Mouse (Mus musculus): ENCODE data around the gene Dph1.
"Not testable (repeated sequence)": the region's sequence is repeated elsewhere in the genome, so short reads cannot be mapped to it uniquely, and the experiment has no call there.

The Dph1 gene

GRCm38 (mm10) chr11:75178011-75178410, 13.0 kb downstream of the Dph1 start:
- intact Hi-C loops (cut with DNase I) = no loop called here

DNA sequence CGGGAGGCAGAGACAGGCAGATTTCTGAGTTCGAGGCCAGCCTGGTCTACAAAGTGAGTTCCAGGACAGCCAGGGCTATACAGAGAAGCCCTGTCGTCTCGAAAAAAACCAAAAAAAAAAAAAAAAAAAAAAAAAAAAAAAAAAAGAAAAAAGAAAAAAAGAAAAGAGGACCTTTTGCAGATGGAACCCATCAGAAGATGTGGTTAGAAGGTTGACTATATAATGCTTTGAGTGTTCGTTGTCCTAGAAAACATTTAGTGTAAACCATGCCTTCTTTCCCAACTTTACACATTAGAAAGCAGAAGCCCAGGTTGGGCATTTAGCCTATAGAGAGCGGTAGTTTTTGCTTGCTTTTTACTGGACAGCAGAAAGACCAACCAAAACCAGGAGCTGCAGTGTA, 16.5 kb downstream of the Dph1 start:
- intact Hi-C loops (cut with DNase I) = not testable (repeated sequence)

GRCm38 (mm10) chr11:75173799-75174165, 17.3 kb downstream of the Dph1 start:
- intact Hi-C loops (cut with DNase I) = no loop called here

DNA sequence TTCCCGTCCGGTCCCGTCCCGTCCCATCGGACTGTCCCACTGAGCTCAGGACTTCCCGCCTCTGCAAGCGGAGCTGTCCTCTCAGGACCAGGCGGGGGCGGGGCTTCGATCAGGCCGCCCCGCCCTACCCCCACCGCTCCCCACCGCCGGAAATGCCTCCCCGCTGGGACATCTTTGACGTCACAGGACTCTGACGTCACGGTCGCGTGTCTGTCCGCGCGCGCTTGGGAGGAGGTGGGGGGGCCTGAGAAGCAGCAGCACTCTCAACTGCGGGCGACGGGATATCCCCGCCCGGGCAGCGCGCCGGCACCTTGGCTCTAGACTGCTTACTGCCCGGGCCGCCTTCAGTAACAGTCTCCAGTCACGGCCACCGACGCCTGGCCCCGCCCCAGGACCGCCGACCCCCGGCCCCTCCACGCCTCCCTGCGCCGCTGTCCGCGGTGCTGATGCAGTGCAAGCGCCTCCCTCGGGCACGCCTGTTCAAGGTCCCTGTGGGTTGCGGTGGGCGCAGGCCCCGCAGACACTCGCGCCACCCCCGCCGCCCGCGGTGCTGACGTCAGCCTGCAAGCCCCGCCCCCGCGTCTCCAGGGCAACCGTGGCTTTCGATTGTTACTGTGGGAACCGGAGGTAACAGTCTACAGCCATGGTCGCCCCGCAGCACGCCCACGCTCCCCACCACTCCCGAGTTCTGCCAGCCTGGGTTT, 17.8 kb downstream of the Dph1 start:
- intact Hi-C loops (cut with DNase I) = no loop called here

DNA sequence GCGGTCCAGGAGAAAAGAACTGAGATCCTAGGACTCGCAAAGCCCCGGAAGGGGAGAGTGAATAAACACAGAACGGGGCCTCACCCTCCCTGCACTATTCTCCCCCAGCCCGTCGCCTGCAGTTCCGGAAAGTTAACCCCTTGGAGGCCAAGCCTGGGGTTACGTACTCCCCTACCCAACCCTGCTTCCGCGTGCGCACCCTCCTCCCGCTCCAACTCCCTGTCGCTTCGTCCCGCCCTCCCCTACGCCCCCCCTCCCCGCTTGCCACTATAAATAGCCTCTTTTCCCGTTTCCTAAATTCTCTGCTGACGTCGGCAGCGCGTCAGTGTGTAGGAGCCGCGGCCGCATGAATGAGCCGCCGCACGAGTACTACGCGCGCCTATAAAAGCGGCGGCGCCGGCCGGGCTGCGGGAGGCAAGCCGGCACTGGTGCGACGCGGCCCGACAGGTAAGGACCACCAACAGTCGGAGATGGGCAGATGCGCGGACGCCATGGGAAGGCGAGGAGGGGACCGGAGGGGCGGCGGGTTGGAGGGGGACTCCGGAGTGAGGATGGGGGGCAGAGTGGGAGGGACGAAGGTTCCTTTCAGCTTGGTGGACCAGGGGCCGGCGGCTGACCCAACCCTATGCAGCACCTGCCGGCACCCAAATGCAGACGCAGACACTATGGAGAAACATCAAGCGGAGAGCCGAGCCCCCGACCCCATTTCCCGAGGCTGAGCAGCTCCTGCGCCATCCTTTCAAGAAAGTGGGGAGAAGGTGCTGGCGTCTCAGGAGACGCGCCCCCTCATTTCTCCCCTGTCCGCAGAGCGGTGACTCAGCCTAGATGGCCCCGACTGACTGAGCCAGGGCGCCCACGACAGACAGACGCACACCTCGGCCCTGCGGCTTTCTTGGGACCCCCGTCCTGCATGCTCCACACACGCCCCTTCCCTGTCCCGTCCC, 18.6 kb downstream of the Dph1 start:
- intact Hi-C loops (cut with DNase I) = no loop called here

DNA sequence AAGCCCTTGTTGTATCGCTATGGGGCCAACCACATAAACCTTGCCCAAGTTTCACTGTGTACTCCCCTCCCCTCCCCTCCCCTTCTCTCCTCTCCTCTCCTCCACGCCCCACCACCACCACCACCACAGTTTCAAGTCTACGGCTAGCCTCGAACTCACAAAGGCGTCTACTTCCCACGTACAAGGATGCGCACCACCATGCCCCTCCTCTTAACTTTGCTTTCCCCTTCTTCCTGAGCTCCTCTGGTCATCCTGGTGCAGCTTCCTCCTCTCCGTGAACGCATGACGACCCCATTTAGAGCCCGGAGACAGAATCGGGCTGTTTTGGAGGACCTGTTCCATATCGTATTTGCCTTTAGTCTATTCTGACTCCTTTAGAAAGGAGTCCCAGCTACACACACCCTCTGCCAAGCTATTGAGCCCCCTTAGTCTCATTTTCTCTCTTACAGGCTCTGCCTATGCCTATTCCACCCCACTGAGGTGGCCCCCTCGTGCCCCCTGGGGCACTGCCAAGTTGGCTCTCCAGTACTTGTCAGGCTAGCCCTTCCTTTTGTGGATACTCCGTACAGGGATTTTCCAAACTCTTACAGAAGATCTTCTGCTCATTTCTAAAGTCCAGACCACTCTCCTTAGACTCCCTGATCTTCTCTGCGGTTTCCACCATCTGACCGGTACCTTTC, 19.7 kb downstream of the Dph1 start:
- intact Hi-C loops (cut with DNase I) = no loop called here

DNA sequence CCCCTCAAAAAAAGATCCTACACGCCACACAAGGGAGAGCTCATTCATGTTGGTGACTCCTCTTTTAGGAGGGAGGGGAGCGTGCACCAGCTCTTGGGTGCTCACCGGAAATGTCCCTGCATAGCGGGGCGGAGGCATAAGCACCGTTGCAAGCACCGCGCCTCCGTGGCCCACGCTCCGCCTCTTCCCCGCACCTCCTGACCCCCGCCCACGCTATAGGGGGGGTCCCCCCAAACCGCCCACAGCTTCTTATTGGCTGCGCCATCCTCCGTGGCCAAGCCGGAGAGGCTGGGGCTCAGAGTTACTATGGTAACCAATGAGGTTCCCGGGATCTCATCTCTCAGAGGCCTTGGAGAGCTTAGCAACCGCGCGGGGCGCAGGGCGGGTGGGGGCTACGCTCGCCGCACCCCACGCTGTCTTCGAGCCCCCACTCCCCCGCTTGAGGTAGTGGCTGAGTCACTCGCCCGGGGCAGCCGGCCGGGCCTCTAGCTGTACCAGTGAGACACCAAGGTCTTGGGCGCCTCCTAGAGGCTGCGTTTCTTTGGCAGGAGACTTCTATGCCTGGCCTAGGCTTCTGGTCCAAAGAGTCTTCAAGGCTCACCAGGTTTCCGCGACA, 20.8 kb downstream of the Dph1 start:
- intact Hi-C loops (cut with DNase I) = no loop called here

DNA sequence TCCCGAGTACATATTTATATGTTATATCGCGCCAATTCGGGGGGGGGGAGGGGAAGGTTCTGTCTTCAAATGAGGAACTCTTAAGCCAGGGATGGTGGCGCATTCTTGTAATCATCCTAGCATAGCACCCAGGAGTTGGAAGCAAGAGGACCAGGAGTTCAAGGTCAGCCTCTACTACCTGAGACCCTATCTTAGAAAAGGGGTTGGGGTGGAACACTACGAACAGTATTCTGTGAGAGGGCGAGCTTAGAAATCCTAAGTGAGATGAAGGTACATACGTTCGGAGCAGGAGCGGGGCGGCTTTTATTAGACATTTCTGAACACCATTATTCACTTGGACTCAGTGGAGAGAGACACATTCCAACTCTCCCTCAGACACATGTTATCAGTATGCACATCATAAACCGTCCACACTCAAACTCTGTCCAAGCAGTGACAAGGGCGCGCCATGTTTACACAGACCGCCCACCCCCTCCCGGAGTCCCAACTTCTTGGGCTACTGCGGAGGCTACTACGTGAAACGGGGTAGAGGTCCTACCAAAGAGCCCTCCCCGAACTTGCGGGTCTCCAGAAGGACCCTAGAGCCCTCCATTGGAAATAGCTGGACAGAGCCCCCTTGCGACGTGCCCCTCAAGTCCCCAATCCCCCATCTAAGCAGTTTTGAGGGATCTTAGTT, 21.5 kb downstream of the Dph1 start, which contains the start of gene Hic1:
TSS of gene Hic1 (minus strand) at position 115 of the 676 bp plus-strand sequence.
- intact Hi-C loops (cut with DNase I) = no loop called here

DNA sequence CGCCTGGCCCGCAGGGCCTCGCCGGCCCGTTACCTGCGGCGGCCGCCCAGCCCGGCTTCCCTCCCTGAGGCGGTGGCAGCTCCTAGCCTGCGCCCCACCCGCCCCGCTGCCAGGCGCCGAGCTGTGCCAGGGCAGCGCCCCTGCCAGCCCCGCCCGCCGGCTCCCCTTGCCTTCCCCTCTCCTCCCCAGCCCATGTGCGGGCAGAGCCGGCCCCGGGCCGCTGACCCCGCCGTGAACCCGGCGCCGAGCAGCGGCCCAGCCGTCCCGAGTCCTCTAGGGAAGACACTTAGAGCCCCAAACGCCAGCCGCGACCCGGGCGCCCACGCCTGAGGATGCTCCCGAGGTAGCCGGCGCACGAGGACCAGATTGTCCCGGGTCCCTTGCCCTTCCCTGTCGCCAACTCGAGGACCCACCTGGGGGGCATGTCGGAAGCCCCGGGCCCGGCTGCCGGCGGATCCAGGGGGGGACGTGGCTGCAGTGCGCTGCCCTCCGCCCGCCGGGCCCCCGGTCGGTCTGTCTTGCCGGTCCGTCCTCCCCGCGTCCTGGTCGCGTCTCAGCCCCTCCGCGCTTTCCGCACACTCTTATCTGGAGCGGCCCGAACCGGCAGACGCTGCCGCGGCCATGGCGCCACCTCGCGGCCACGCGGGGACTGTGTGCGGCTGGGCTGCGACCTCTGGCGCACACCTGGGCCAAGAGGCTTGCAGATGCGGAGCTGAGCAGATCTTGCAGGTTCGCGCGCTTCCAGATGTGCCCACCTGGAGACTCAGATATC, 22.3 kb downstream of the Dph1 start:
- intact Hi-C loops (cut with DNase I) = no loop called here

- intact Hi-C loops (cut with DNase I) = no loop called here
Measured at GRCm38 (mm10) chr11:75167643-75168589, 23.1 kb downstream of the Dph1 start.

- intact Hi-C loops (cut with DNase I) = no loop called here
Measured at GRCm38 (mm10) chr11:75166861-75167642, 24.0 kb downstream of the Dph1 start.

GRCm38 (mm10) chr11:75166193-75166842, 24.7 kb downstream of the Dph1 start:
- intact Hi-C loops (cut with DNase I) = no loop called here

DNA sequence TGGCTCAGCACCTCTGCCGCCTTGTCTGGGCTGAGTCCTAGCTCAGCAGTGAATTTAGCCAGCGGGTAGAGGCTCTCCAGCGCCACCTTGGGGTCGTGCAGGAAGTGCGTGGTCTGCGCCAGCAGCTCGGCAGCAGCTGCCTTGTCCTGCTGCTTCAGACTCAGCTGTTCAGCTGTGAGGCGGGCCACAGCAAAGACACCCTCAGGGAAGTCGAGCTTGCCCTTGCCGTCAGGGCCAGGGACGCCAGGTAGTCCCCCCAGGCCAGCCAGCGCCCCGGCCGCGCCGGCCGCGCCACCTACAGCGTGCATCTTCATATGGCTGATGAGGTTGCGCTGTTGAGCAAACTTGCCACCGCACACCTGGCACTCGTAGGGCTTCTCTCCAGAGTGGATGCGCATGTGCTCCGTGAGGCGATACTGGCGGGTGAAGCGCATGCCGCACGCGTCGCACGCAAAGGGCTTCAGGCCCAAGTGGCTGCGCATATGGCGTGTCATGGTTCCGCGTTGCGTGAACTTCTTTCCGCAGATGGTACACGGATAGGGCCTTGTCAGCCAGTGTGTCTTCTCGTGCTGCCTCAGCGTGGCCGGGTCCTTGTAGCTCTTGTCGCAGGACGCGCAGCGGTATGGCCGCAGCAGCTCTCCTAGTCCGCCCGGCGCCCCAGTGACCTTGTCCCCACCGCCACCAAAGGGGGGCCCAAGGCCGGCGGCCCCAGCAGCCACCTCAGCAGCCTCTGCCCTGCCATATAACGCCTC, 25.4 kb downstream of the Dph1 start:
- intact Hi-C loops (cut with DNase I) = loop anchor here (1.0 kb wide), 1 partner anchor 184 kb away; no protein-coding TSS in a partner anchor

DNA sequence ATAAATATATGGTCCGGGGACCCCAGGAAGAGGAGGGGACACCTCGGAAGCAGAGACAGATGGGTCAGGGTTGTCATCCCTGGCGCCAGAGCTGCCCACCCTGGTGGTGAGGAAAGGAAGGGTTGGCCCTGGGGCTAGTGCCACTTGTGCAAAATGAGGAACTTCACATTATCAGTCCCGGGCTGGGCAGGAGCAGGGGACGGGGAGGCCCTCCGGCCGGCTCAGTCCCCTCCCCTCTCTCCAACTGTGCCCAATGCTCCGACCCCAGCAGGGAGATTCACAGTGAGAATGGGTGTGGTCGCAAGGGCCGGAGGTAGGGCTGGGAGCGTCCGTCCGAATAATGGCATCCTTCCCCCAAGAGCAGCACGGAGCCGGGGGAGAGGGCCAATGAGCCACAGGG, 26.3 kb downstream of the Dph1 start:
- intact Hi-C loops (cut with DNase I) = loop anchor here (1.0 kb wide), 1 partner anchor 183 kb away; no protein-coding TSS in a partner anchor

DNA sequence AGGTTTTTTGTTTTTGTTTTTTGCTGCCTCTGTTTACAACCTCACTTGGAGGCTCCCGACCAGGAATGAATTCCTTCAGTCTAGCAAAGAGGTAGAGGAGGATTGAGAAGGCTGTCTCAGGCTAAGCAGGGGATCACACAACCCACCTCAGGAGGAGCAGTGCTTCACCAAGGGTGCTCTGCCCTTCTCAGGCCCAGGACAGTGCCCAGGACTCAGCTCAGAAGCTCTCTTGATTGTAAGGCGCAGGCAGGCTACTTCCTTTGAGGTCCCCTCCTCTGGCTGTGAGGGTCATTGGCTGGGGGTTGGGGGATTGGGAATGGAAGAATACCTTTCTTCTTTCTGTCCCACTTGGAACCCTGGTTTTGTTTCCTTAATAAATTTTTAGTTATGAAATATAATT, 27.0 kb downstream of the Dph1 start:
- intact Hi-C loops (cut with DNase I) = no loop called here

GRCm38 (mm10) chr11:75163379-75163778, 27.7 kb downstream of the Dph1 start:
- intact Hi-C loops (cut with DNase I) = no loop called here

DNA sequence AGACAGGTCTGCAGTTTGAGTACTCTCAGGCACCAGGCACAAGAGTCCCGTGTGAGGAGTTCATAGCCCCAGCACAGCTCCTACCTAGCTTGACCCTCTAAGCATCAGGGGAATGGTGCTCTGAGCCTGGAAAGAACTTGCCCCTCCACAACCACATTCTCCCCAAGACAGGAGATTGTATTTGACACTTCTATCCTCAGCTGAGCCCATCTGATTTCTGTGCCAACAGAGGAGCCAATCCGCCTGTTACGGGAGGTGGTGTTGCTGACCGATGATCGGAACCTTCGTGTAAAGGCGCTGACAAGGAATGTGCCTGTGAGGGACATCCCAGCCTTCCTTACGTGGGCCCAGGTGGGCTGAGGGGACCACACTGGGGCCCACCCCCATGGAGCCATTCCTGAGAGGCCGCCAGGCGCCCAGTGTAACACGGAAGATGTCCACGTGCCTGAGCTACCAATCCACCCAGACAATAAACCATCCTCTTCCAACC, 28.4 kb downstream of the Dph1 start:
- intact Hi-C loops (cut with DNase I) = no loop called here
